Mouse (Mus musculus) neutrophil, adult 5-6 weeks (primary cell): ENCODE results near the gene Zfp248. TPM values are rescaled to one million over a fixed set of nuclear protein-coding genes. Genes with fewer than 3 reads are reported as not detected.

Experiments used
- ATAC-seq: fragments of 151-379, 151-347 bp; 2 replicates; pipeline ENCODE4 v1.8.0; 2017; ENCODE audit warnings: mild to moderate bottlenecking, moderate TSS enrichment; ENCODE audit not compliant: insufficient number of reproducible peaks, poor library complexity, low FRiP score, severe bottlenecking; ENCODE audit errors: extremely low read depth
- total RNA-seq: library from RNA; stranded (forward); fragments of 200-1000 nt; gene quantifications from 2 replicates; pipeline ENCODE4 v1.2.3, GENCODE M21; 2017

Zfp248 gene
- 0.25 and 2.9 TPM in 2 replicates for total RNA-seq

- ATAC-seq = peak; percentile 87
Measured at GRCm38 (mm10) chr6:118455042-118455631, at the start of gene Zfp248. TSS of gene Zfp248 (minus strand) at chr6:118455528.

GRCm38 (mm10) chr6:118499010-118499409 is 43.7 kb upstream of the Zfp248 start:
- ATAC-seq = no peak

- no peak for ATAC-seq
Measured at GRCm38 (mm10) chr6:118482125-118482524, 26.8 kb upstream of the Zfp248 start.

GRCm38 (mm10) chr6:118478957-118479708 is 23.8 kb upstream of the Zfp248 start, which contains the start of gene Zfp9:
TSS of gene Zfp9 (minus strand) at chr6:118479320.
- ATAC-seq = no peak

GRCm38 (mm10) chr6:118477875-118478785 is 22.8 kb upstream of the Zfp248 start:
- no peak for ATAC-seq

GRCm38 (mm10) chr6:118462069-118462705 is 6.9 kb upstream of the Zfp248 start:
- ATAC-seq = no peak

GRCm38 (mm10) chr6:118457726-118458125 is 2.4 kb upstream of the Zfp248 start:
- no peak for ATAC-seq

GRCm38 (mm10) chr6:118454452-118454851 is 876 bp downstream of the Zfp248 start:
- no peak for ATAC-seq

- ATAC-seq = no peak
Measured at GRCm38 (mm10) chr6:118431502-118431901, 23.8 kb downstream of the Zfp248 start.

- no peak for ATAC-seq
Measured at GRCm38 (mm10) chr6:118426666-118427065, 28.7 kb downstream of the Zfp248 start.

- peak; percentile 93 for ATAC-seq
Measured at GRCm38 (mm10) chr6:118419050-118419920, 36.0 kb downstream of the Zfp248 start, which contains the start of gene Bms1. TSS of gene Bms1 (minus strand) at chr6:118419474.

GRCm38 (mm10) chr6:118410428-118410827 is 44.9 kb downstream of the Zfp248 start:
- no peak for ATAC-seq

GRCm38 (mm10) chr6:118408510-118408909 is 46.8 kb downstream of the Zfp248 start:
- no peak for ATAC-seq

- no peak for ATAC-seq
Measured at GRCm38 (mm10) chr6:118406421-118406820, 48.9 kb downstream of the Zfp248 start.

GRCm38 (mm10) chr6:118390746-118391145 is 64.6 kb downstream of the Zfp248 start:
- ATAC-seq = no peak

GRCm38 (mm10) chr6:118385962-118386361 is 69.4 kb downstream of the Zfp248 start:
- no peak for ATAC-seq

- no peak for ATAC-seq
Measured at GRCm38 (mm10) chr6:118381234-118381633, 74.1 kb downstream of the Zfp248 start.

- ATAC-seq = no peak
Measured at GRCm38 (mm10) chr6:118380630-118381029, 74.7 kb downstream of the Zfp248 start.
